Mouse (Mus musculus) stomach, postnatal 0 days (tissue): ENCODE measurements around the gene Cpt1c. TPM values are rescaled to one million over a fixed set of nuclear protein-coding genes. Genes with fewer than 3 reads are reported as not detected.
A peak's percentile ranks its signal among the peaks of the same experiment; 100 is the strongest.

Experiments used
- ATAC-seq: fragments of 200-750 bp; cut with Nextera tagmentation; 2 replicates; pipeline ENCODE4 v1.8.0; 2017; ENCODE audit not compliant: low FRiP score, low TSS enrichment
- DNase-seq: peaks from one replicate; pipeline ENCODE4 v3.0.0-alpha.2; 2016; ENCODE audit warnings: low spot score
- H3K27ac ChIP-seq: fragments of 300-500 bp; sonication (generic); replicated peaks from 2 replicates; pipeline ENCODE4 v1.5.1; 2014; ENCODE audit warnings: mild to moderate bottlenecking, control low read depth
- H3K27me3 ChIP-seq: fragments of 300-500 bp; sonication (generic); 2 replicates; pipeline ENCODE4 v1.6.1; 2014; ENCODE audit warnings: low read length; ENCODE audit not compliant: control insufficient read depth, insufficient read depth
- H3K36me3 ChIP-seq: fragments of 300-500 bp; sonication (generic); 2 replicates; pipeline ENCODE4 v1.6.1; 2014; ENCODE audit warnings: low read length, mixed read lengths; ENCODE audit not compliant: control insufficient read depth, insufficient read depth
- H3K4me1 ChIP-seq: fragments of 300-500 bp; sonication (generic); replicated peaks from 2 replicates; pipeline ENCODE4 v1.6.1; 2014; ENCODE audit warnings: antibody characterized with exemption; ENCODE audit not compliant: control insufficient read depth, insufficient read depth
- H3K4me2 ChIP-seq: fragments of 300-500 bp; sonication (generic); replicated peaks from 2 replicates; pipeline ENCODE4 v1.6.1; 2014; ENCODE audit warnings: low read depth, mild to moderate bottlenecking, control low read depth, moderate library complexity
- H3K4me3 ChIP-seq: fragments of 300-500 bp; sonication (generic); 2 replicates; pipeline ENCODE4 v1.5.1; 2014; ENCODE audit warnings: low read depth, low read length, control low read depth
- H3K9ac ChIP-seq: fragments of 300-500 bp; sonication (generic); 2 replicates; pipeline ENCODE4 v1.6.1; 2014; ENCODE audit warnings: mild to moderate bottlenecking, low read length, control low read depth, mixed read lengths
- H3K9me3 ChIP-seq: fragments of 300-500 bp; sonication (generic); 2 replicates; pipeline ENCODE4 v1.6.1; 2016; ENCODE audit warnings: low read length; ENCODE audit not compliant: control insufficient read depth
- CTCF ChIP-seq: IDR thresholded peaks from 2 replicates; pipeline ENCODE4 v1.5.1; 2016; ENCODE audit warnings: antibody characterized with exemption, low read depth, mild to moderate bottlenecking, moderate library complexity
- EP300 ChIP-seq: optimal IDR thresholded peaks from 2 replicates; pipeline ENCODE3; 2016; ENCODE audit warnings: antibody characterized with exemption
- WGBS: fragments of 180-500 bp; shearing (Covaris S2); extraction: QIAGEN DNeasy Blood & Tissue Kit; methylation state at CpG from one replicate; pipeline ENCODE4 v1.1.7; 2014; 5-methylcytosine and 5-hydroxymethylcytosine counted together
- polyA plus RNA-seq: library from polyadenylated mRNA; unstranded; fragments of >200 nt; fragmentation: Nextera tagmentation; extraction: Ambion mirVana; gene quantifications from 2 replicates; pipeline ENCODE4 v1.2.1, GENCODE M21; 2015

The Cpt1c gene
- polyA plus RNA-seq, 1 experiment from 2014 or later, result 5.6 TPM

GRCm38 (mm10) chr7:44929204-44930151 lies 45.2 kb downstream of the Cpt1c start, which contains the start of gene Ap2a1:
Gene Ap2a1 (minus strand): TSS chr7:44929496.
- H3K9ac ChIP-seq, result peak within 1 kb of the TSS; percentile 86
- peak within 1 kb of the TSS; percentile 88 for H3K4me3 ChIP-seq
- WGBS, result under 1% methylated on average over 80 of the region's 84 CpGs
- H3K9me3 ChIP-seq, result no peaks in the 10 kb centered on the region
- H3K4me1 ChIP-seq, result peaks cover 9% of the 10 kb centered on the region
- peak within 1 kb of the TSS; percentile 63 for H3K4me2 ChIP-seq
- ATAC-seq (peak; percentile 99), DNase-seq (peak; percentile 100)
- peak within 1 kb of the TSS; percentile 91 for H3K27ac ChIP-seq
- no peaks in the 10 kb centered on the region for H3K36me3 ChIP-seq
- no peaks in the 10 kb centered on the region for H3K27me3 ChIP-seq
- peak; percentile 35 for TF ChIP-seq CTCF
- peak; percentile 93 for TF ChIP-seq EP300

GRCm38 (mm10) chr7:44928570-44928969 lies 46.1 kb downstream of the Cpt1c start:
- H3K4me1 ChIP-seq, result peaks cover 9% of the 10 kb centered on the region
- no peak for TF ChIP-seq EP300
- no peak for TF ChIP-seq CTCF
- no peak for DNase-seq
- H3K9ac ChIP-seq, result peak overlapping the region; percentile 86
- no peaks in the 10 kb centered on the region for H3K36me3 ChIP-seq
- peak overlapping the region; percentile 81; the same call in 1 of the 2 replicates for H3K27ac ChIP-seq
- H3K27me3 ChIP-seq, result no peaks in the 10 kb centered on the region
- no peaks in the 10 kb centered on the region for H3K9me3 ChIP-seq
- H3K4me3 ChIP-seq, result peak overlapping the region; percentile 88
- H3K4me2 ChIP-seq, result peak overlapping the region; percentile 63
- ATAC-seq, result no peak
- 0% methylated on average over 1 of the region's 1 CpGs for WGBS

- Histone ChIP-seq H3K4me2 (no peak overlapping the region), H3K9me3 (no peaks in the 10 kb centered on the region), H3K9ac (no peak overlapping the region), H3K27ac (no peak overlapping the region), H3K4me3 (no peak overlapping the region), H3K36me3 (0 out of 2 replicates have a peak, but pooled peaks cover 8% of the 10 kb centered on the region), H3K4me1 (peaks cover 9% of the 10 kb centered on the region), H3K27me3 (no peaks in the 10 kb centered on the region)
- DNase-seq, result peak; percentile 55
- TF ChIP-seq EP300, result no peak
- TF ChIP-seq CTCF, result peak; percentile 77
- ATAC-seq, result no peak
- WGBS, result 73% methylated on average over 3 of the region's 3 CpGs
Observed at GRCm38 (mm10) chr7:44925468-44925867, 49.2 kb downstream of the Cpt1c start.

GRCm38 (mm10) chr7:44922530-44922929 lies 52.1 kb downstream of the Cpt1c start:
- Histone ChIP-seq H3K27ac (no peak overlapping the region), H3K4me1 (no peaks in the 10 kb centered on the region; the same call in 1 of the 2 replicates), H3K36me3 (0 out of 2 replicates have a peak, but pooled peaks cover 8% of the 10 kb centered on the region), H3K4me3 (no peak overlapping the region), H3K9me3 (no peaks in the 10 kb centered on the region), H3K9ac (no peak overlapping the region), H3K4me2 (no peak overlapping the region), H3K27me3 (no peaks in the 10 kb centered on the region)
- DNase-seq (no peak), ATAC-seq (no peak)
- TF ChIP-seq CTCF, result no peak
- TF ChIP-seq EP300, result no peak

GRCm38 (mm10) chr7:44919127-44919526 lies 55.5 kb downstream of the Cpt1c start:
- Histone ChIP-seq H3K4me2 (no peak overlapping the region), H3K4me1 (no peaks in the 10 kb centered on the region), H3K27ac (peak overlapping the region; percentile 18), H3K4me3 (no peak overlapping the region), H3K27me3 (no peaks in the 10 kb centered on the region), H3K9me3 (no peaks in the 10 kb centered on the region), H3K36me3 (peaks cover 14% of the 10 kb centered on the region; the same call in 1 of the 2 replicates), H3K9ac (no peak overlapping the region)
- no peak for DNase-seq
- no peak for TF ChIP-seq CTCF
- no peak for TF ChIP-seq EP300
- 84% methylated on average over 5 of the region's 5 CpGs for WGBS
- ATAC-seq, result no peak

- TF ChIP-seq EP300 (no peak), CTCF (no peak)
- Histone ChIP-seq H3K4me3 (no peak overlapping the region), H3K27me3 (no peaks in the 10 kb centered on the region), H3K27ac (peak overlapping the region; percentile 53), H3K9ac (no peak overlapping the region), H3K36me3 (peaks cover 14% of the 10 kb centered on the region; the same call in 1 of the 2 replicates), H3K9me3 (no peaks in the 10 kb centered on the region), H3K4me1 (no peaks in the 10 kb centered on the region), H3K4me2 (no peak overlapping the region)
- DNase-seq, result no peak
- ATAC-seq, result peak; percentile 39; the same call in 1 of the 2 replicates
- WGBS, result 60% methylated on average over 3 of the region's 3 CpGs
Observed at GRCm38 (mm10) chr7:44918219-44918618, 56.4 kb downstream of the Cpt1c start.
